Mouse (Mus musculus): ENCODE results near the gene Catsper3. TPM values are rescaled to one million over a fixed set of nuclear protein-coding genes. Genes with fewer than 3 reads are reported as not detected.

The Catsper3 gene
- polyA plus RNA-seq, 1 experiment, result 0.05 TPM

DNA sequence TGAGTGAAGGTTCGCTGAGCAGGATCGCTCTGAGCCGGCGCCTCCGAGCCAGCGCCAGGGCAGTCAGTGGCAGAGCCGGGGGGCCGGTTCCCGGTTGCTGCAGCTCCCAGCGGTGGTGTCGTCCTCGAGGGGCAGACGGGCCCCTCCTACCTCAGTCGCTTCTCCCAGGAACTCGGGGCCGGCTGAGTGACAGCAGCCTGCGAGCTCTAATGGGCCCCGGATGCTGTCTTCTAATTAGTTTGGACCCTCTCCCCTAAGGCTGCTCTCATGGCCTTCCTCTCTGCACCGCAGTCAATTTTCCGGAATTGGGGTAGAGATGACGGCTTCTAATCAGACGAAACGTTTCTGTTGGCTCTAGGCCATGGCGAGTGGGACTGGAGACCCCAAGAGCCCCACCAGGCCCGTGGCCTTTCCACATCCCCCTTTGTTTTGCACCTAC, 47.4 kb downstream of the Catsper3 start:
- Histone ChIP-seq H3ac (ENCODE audit: control insufficient read depth, insufficient read length, low read depth) (no peak overlapping the region), H3K36me3 (ENCODE audit: control insufficient read depth, insufficient read depth) (no peaks in the 10 kb centered on the region), H3K4me3 (ENCODE audit: insufficient read depth, poor library complexity, severe bottlenecking) (no peak overlapping the region), H3K27me3 (ENCODE audit: control insufficient read depth, insufficient read depth, insufficient read length) (peaks cover 87% of the 10 kb centered on the region), H3K79me3 (ENCODE audit: low read depth) (no peaks in the 10 kb centered on the region), H3K79me2 (ENCODE audit: control insufficient read depth, insufficient read depth) (no peaks in the 10 kb centered on the region)
- no peak for TF ChIP-seq FOSL1 (IDR thresholded peaks at IDR 0.05; ENCODE audit: insufficient read depth, low read length, poor library complexity, severe bottlenecking)
- TF ChIP-seq MAX (IDR thresholded peaks at IDR 0.05), result no peak
- no peak for TF ChIP-seq MYOG (IDR thresholded peaks at IDR 0.05; ENCODE audit: control insufficient read depth, extremely low read depth, insufficient read length)
- no peak for TF ChIP-seq CTCF (IDR thresholded peaks at IDR 0.05; ENCODE audit: control insufficient read depth, insufficient read depth, insufficient read length)
- no peak for TF ChIP-seq CEBPB (IDR thresholded peaks at IDR 0.05; ENCODE audit: low read depth)
- TF ChIP-seq MYOD1 (IDR thresholded peaks at IDR 0.05; ENCODE audit: control insufficient read depth, insufficient read length, low read depth), result no peak
- no peak for TF ChIP-seq USF1 (IDR thresholded peaks at IDR 0.05; ENCODE audit: low read depth)

DNA sequence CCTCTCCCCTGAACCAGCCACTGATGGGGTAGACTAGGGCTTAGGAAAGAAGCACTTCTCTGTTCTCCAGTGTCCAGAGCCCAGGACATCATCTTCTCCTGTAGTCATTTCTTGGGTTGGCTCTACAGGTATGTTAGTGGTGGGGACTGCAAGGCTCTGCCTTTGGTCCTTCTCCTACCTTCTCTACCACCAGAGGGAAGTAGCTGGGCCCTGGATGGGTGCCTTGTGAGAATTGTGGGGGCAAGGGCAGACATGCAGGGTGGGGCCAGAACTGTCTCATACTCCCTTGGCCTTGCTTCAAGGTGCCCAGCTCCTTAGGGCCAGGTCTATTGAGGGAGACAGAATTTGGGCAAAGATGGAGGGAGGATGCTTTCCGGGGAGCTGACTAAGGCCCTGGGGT, 48.2 kb downstream of the Catsper3 start:
- TF ChIP-seq MYOD1 (IDR thresholded peaks at IDR 0.05; ENCODE audit: control insufficient read depth, insufficient read length, low read depth), result no peak
- Histone ChIP-seq H3ac (ENCODE audit: control insufficient read depth, insufficient read length, low read depth) (no peak overlapping the region), H3K4me3 (ENCODE audit: insufficient read depth, poor library complexity, severe bottlenecking) (no peak overlapping the region)

DNA sequence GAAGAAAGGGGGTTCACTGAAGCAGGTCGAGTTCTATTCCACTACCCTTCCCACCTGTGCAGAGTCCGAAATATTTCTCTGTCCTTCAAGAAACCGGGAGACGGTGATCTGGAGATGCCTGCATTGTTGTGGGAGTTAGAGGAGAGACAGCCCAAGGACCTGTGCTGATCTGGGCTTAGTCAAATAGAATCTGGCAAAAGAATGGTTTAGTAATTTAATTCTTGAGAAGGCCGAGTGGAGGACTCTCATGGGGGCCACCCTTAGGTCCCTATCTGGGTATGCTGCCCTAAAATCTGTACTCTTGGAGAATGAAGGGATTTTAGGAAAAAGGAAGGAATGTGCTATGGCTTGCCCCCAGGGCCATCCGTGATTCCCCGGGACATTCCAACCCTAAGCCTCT, 49.6 kb downstream of the Catsper3 start:
- TF ChIP-seq MYOG (IDR thresholded peaks at IDR 0.05; ENCODE audit: control insufficient read depth, extremely low read depth, insufficient read length) (no peak), CTCF (IDR thresholded peaks at IDR 0.05; ENCODE audit: control insufficient read depth, insufficient read depth, insufficient read length) (no peak), MAX (IDR thresholded peaks at IDR 0.05) (no peak), USF1 (IDR thresholded peaks at IDR 0.05; ENCODE audit: low read depth) (no peak), MYOD1 (IDR thresholded peaks at IDR 0.05; ENCODE audit: control insufficient read depth, insufficient read length, low read depth) (no peak)
- H3ac ChIP-seq (ENCODE audit: control insufficient read depth, insufficient read length, low read depth), result no peak overlapping the region
- peaks cover 82% of the 10 kb centered on the region for H3K27me3 ChIP-seq (ENCODE audit: control insufficient read depth, insufficient read depth, insufficient read length)
- no peaks in the 10 kb centered on the region for H3K79me3 ChIP-seq (ENCODE audit: low read depth)
- H3K36me3 ChIP-seq (ENCODE audit: control insufficient read depth, insufficient read depth), result no peaks in the 10 kb centered on the region
- no peaks in the 10 kb centered on the region for H3K79me2 ChIP-seq (ENCODE audit: control insufficient read depth, insufficient read depth)
- no peak overlapping the region for H3K4me3 ChIP-seq (ENCODE audit: insufficient read depth, poor library complexity, severe bottlenecking)

More for the DNA sequence above, 48.2 kb downstream of the Catsper3 start:
- peaks cover 91% of the 10 kb centered on the region for H3K27me3 ChIP-seq (ENCODE audit: control insufficient read depth, insufficient read depth, insufficient read length)
- no peaks in the 10 kb centered on the region for H3K36me3 ChIP-seq (ENCODE audit: control insufficient read depth, insufficient read depth)
- no peaks in the 10 kb centered on the region for H3K79me3 ChIP-seq (ENCODE audit: low read depth)
- no peaks in the 10 kb centered on the region for H3K79me2 ChIP-seq (ENCODE audit: control insufficient read depth, insufficient read depth)

DNA sequence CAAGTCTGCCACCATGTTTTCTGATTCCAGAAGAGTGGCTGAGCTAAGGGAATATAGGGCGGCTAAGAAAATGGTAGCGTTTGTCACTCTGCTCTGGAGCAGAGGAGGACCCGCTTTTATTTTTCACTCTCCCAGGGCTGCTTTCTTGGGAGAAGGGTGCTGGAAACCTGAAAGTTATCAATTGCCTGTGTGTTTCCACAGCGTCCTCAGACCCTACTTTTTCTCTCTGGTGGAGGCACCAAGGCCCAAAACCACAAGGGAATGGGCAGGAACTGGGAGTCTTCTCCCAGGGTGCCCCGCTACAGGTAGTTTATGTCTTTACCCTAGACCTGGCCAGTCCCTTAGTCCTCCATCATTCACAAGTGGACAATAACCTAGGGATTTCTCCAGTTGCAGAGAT, 50.3 kb downstream of the Catsper3 start:
- Histone ChIP-seq H3K27me3 (ENCODE audit: control insufficient read depth, insufficient read depth, insufficient read length) (peaks cover 85% of the 10 kb centered on the region), H3K4me3 (ENCODE audit: insufficient read depth, poor library complexity, severe bottlenecking) (no peak overlapping the region), H3ac (ENCODE audit: control insufficient read depth, insufficient read length, low read depth) (no peak overlapping the region), H3K36me3 (ENCODE audit: control insufficient read depth, insufficient read depth) (no peaks in the 10 kb centered on the region), H3K79me3 (ENCODE audit: low read depth) (no peaks in the 10 kb centered on the region), H3K79me2 (ENCODE audit: control insufficient read depth, insufficient read depth) (no peaks in the 10 kb centered on the region)
- no peak for TF ChIP-seq FOSL1 (IDR thresholded peaks at IDR 0.05; ENCODE audit: insufficient read depth, low read length, poor library complexity, severe bottlenecking)
- no peak for TF ChIP-seq CTCF (IDR thresholded peaks at IDR 0.05; ENCODE audit: control insufficient read depth, insufficient read depth, insufficient read length)
- no peak for TF ChIP-seq USF1 (IDR thresholded peaks at IDR 0.05; ENCODE audit: low read depth)

DNA sequence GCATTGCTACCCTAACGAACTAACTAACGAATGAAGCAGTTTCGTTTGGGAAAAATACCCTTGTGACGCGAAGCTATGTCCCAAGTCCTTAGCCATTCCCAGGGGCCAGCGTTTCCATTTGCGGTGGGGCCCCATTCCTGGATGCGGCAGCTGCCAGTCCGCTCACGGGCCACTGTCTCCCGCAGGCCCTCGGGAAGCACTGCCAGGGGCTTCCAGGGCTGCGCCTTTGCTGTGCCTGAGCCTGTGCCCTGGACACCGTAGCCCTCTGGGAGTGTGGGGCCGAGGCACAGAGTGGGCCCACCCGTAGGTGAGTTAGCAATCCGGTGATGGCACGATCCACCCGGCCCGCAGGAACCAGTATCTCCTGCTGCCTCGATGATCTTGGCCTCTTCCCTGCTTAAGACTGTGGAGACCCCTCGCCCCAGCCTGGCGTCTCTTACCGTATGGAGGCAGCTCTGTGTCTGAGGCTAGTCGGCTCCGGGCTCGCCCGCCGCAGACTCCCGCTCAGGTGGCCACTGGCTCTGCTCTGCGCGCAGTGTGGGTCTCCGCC, 51.3 kb downstream of the Catsper3 start:
- Histone ChIP-seq H3K27me3 (ENCODE audit: control insufficient read depth, insufficient read depth, insufficient read length) (peaks cover 87% of the 10 kb centered on the region), H3K79me3 (ENCODE audit: low read depth) (no peaks in the 10 kb centered on the region), H3K79me2 (ENCODE audit: control insufficient read depth, insufficient read depth) (no peaks in the 10 kb centered on the region), H3K4me3 (ENCODE audit: insufficient read depth, poor library complexity, severe bottlenecking) (no peak overlapping the region), H3ac (ENCODE audit: control insufficient read depth, insufficient read length, low read depth) (no peak overlapping the region), H3K36me3 (ENCODE audit: control insufficient read depth, insufficient read depth) (no peaks in the 10 kb centered on the region)
- TF ChIP-seq MYOG (IDR thresholded peaks at IDR 0.05; ENCODE audit: control insufficient read depth, extremely low read depth, insufficient read length) (no peak), CTCF (IDR thresholded peaks at IDR 0.05; ENCODE audit: control insufficient read depth, insufficient read depth, insufficient read length) (no peak), MAX (IDR thresholded peaks at IDR 0.05) (no peak), USF1 (IDR thresholded peaks at IDR 0.05; ENCODE audit: low read depth) (no peak), FOSL1 (IDR thresholded peaks at IDR 0.05; ENCODE audit: insufficient read depth, low read length, poor library complexity, severe bottlenecking) (no peak), MYOD1 (IDR thresholded peaks at IDR 0.05; ENCODE audit: control insufficient read depth, insufficient read length, low read depth) (no peak)

DNA sequence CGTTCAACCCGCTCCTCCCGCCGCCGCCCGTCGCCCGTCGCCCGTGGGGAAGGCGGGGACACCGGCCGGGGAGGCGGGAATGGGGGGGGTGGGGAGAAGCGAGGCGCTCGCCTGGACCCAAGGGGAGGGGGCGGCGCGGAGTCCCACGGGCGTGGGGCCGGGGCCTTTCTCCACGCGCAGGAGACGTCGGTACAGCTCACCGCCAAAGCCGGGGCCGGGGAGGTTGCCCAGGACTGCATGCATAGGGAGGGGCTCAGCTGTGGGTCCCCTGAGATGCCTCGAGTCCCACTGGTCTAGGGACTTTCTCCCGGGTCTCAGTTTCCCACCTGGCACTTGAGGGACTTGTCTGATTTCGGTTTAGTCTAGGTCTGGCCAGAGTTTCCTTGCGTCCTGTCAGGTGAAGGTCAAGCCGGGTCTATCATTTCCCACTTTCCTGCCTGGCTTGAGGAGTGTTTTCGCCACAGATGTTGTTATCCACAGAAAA, 51.8 kb downstream of the Catsper3 start, which contains the start of gene Pitx1:
Pitx1 (minus strand) TSS at position 51 of the 484 bp plus-strand sequence.
- Histone ChIP-seq H3K79me2 (ENCODE audit: control insufficient read depth, insufficient read depth) (no peaks in the 10 kb centered on the region), H3K4me3 (ENCODE audit: insufficient read depth, poor library complexity, severe bottlenecking) (no peak within 1 kb of the TSS), H3K27me3 (ENCODE audit: control insufficient read depth, insufficient read depth, insufficient read length) (peaks cover 87% of the 10 kb centered on the region), H3K36me3 (ENCODE audit: control insufficient read depth, insufficient read depth) (no peaks in the 10 kb centered on the region), H3ac (ENCODE audit: control insufficient read depth, insufficient read length, low read depth) (no peak within 1 kb of the TSS), H3K79me3 (ENCODE audit: low read depth) (no peaks in the 10 kb centered on the region)
- TF ChIP-seq MYOD1 (IDR thresholded peaks at IDR 0.05; ENCODE audit: control insufficient read depth, insufficient read length, low read depth) (no peak), USF1 (IDR thresholded peaks at IDR 0.05; ENCODE audit: low read depth) (no peak), MYOG (IDR thresholded peaks at IDR 0.05; ENCODE audit: control insufficient read depth, extremely low read depth, insufficient read length) (no peak), CEBPB (IDR thresholded peaks at IDR 0.05; ENCODE audit: low read depth) (no peak), MAX (IDR thresholded peaks at IDR 0.05) (no peak), FOSL1 (IDR thresholded peaks at IDR 0.05; ENCODE audit: insufficient read depth, low read length, poor library complexity, severe bottlenecking) (no peak), CTCF (IDR thresholded peaks at IDR 0.05; ENCODE audit: control insufficient read depth, insufficient read depth, insufficient read length) (no peak)

All from C2C12 (cell line).